Mouse (Mus musculus) forebrain, embryonic 10.5 days (tissue): ENCODE measurements around the gene Fam71d. TPM values are rescaled to one million over a fixed set of nuclear protein-coding genes. Genes with fewer than 3 reads are reported as not detected.

Source experiments
- DNase-seq: peaks from one replicate; pipeline ENCODE4 v3.0.0-alpha.2; 2017; ENCODE audit warnings: low spot score; ENCODE audit errors: extremely low spot score
- H3K27ac ChIP-seq: fragments of 300-500 bp; sonication (generic); 2 replicates; pipeline ENCODE4 v1.5.1; 2016; ENCODE audit warnings: mild to moderate bottlenecking
- H3K27me3 ChIP-seq: fragments of 300-500 bp; sonication (generic); 2 replicates; pipeline ENCODE4 v1.6.1; 2016; ENCODE audit warnings: mild to moderate bottlenecking; ENCODE audit not compliant: poor library complexity, severe bottlenecking
- H3K36me3 ChIP-seq: fragments of 300-500 bp; sonication (generic); replicated peaks from 2 replicates; pipeline ENCODE4 v1.6.1; 2016; ENCODE audit warnings: mild to moderate bottlenecking, moderate library complexity
- H3K4me1 ChIP-seq: fragments of 300-500 bp; sonication (generic); 2 replicates; pipeline ENCODE4 v1.6.1; 2016
- H3K4me3 ChIP-seq: fragments of 300-500 bp; sonication (generic); 2 replicates; pipeline ENCODE4 v1.5.1; 2016; ENCODE audit warnings: mild to moderate bottlenecking, moderate library complexity
- H3K9me3 ChIP-seq: fragments of 300-500 bp; sonication (generic); 2 replicates; pipeline ENCODE4 v1.6.1; 2016; ENCODE audit warnings: mild to moderate bottlenecking, moderate library complexity
- WGBS: fragments of 180-500 bp; shearing (Covaris S2); methylation state at CpG from one replicate; pipeline ENCODE4 v1.1.7; 2016; 5-methylcytosine and 5-hydroxymethylcytosine counted together
- polyA plus RNA-seq: library from polyadenylated mRNA; unstranded; fragments of >200 nt; fragmentation: Nextera tagmentation; extraction: Ambion mirVana; gene quantifications from 2 replicates; pipeline ENCODE4 v1.2.1, GENCODE M21; 2016

Fam71d gene
- not detected in 2 replicates for polyA plus RNA-seq

- Histone ChIP-seq H3K4me3 (no peak within 1 kb of the TSS), H3K36me3 (no peaks in the 10 kb centered on the region), H3K27me3 (no peaks in the 10 kb centered on the region), H3K9me3 (no peaks in the 10 kb centered on the region), H3K4me1 (no peaks in the 10 kb centered on the region), H3K27ac (no peak within 1 kb of the TSS)
- no peak for DNase-seq
- 79% methylated on average over 1 of the region's 1 CpGs for WGBS
These were observed at the start of gene Fam71d for GRCm38 (mm10) chr12:78691325-78691724. Gene Fam71d (plus strand): TSS chr12:78691535.

GRCm38 (mm10) chr12:78643691-78644090, 47.6 kb upstream of the Fam71d start:
- Histone ChIP-seq H3K27ac (no peak overlapping the region), H3K36me3 (no peaks in the 10 kb centered on the region), H3K4me3 (no peak overlapping the region), H3K27me3 (no peaks in the 10 kb centered on the region), H3K4me1 (0 out of 2 replicates have a peak, but pooled peaks cover 3% of the 10 kb centered on the region), H3K9me3 (no peaks in the 10 kb centered on the region)
- 84% methylated on average over 2 of the region's 2 CpGs for WGBS
- no peak for DNase-seq

GRCm38 (mm10) chr12:78645282-78645681, 46.1 kb upstream of the Fam71d start:
- Histone ChIP-seq H3K4me3 (no peak overlapping the region), H3K9me3 (no peaks in the 10 kb centered on the region), H3K27me3 (no peaks in the 10 kb centered on the region), H3K4me1 (0 out of 2 replicates have a peak, but pooled peaks cover 3% of the 10 kb centered on the region), H3K36me3 (no peaks in the 10 kb centered on the region), H3K27ac (no peak overlapping the region)
- 98% methylated on average over 1 of the region's 1 CpGs for WGBS
- DNase-seq: no peak

GRCm38 (mm10) chr12:78659718-78660304, 31.5 kb upstream of the Fam71d start:
- Histone ChIP-seq H3K4me1 (no peaks in the 10 kb centered on the region), H3K27me3 (no peaks in the 10 kb centered on the region), H3K4me3 (no peak overlapping the region), H3K27ac (no peak overlapping the region), H3K9me3 (no peaks in the 10 kb centered on the region), H3K36me3 (no peaks in the 10 kb centered on the region)
- 70% methylated on average over 2 of the region's 2 CpGs for WGBS
- no peak for DNase-seq

- 90% methylated on average over 5 of the region's 5 CpGs for WGBS
- H3K36me3 ChIP-seq: no peaks in the 10 kb centered on the region
These were observed 13.1 kb upstream of the Fam71d start for GRCm38 (mm10) chr12:78678101-78678806.

GRCm38 (mm10) chr12:78678807-78679189, 12.5 kb upstream of the Fam71d start:
- no peaks in the 10 kb centered on the region for H3K27me3 ChIP-seq
- WGBS: 89% methylated on average over 2 of the region's 2 CpGs
- no peaks in the 10 kb centered on the region for H3K4me1 ChIP-seq
- H3K9me3 ChIP-seq: no peaks in the 10 kb centered on the region
- no peak overlapping the region for H3K4me3 ChIP-seq
- DNase-seq: no peak
- no peak overlapping the region for H3K27ac ChIP-seq
- H3K36me3 ChIP-seq: no peaks in the 10 kb centered on the region

More at GRCm38 (mm10) chr12:78678101-78678806, 13.1 kb upstream of the Fam71d start:
- no peak for DNase-seq
- H3K27ac ChIP-seq: no peak overlapping the region
- no peaks in the 10 kb centered on the region for H3K9me3 ChIP-seq
- H3K4me1 ChIP-seq: no peaks in the 10 kb centered on the region
- H3K27me3 ChIP-seq: no peaks in the 10 kb centered on the region
- H3K4me3 ChIP-seq: no peak overlapping the region

GRCm38 (mm10) chr12:78681048-78681447, 10.3 kb upstream of the Fam71d start:
- no peak for DNase-seq
- H3K4me1 ChIP-seq: no peaks in the 10 kb centered on the region
- H3K27me3 ChIP-seq: no peaks in the 10 kb centered on the region
- WGBS: 93% methylated on average over 2 of the region's 2 CpGs
- H3K36me3 ChIP-seq: no peaks in the 10 kb centered on the region
- H3K4me3 ChIP-seq: no peak overlapping the region
- no peaks in the 10 kb centered on the region for H3K9me3 ChIP-seq
- H3K27ac ChIP-seq: no peak overlapping the region

- Histone ChIP-seq H3K27ac (no peak overlapping the region), H3K36me3 (no peaks in the 10 kb centered on the region), H3K27me3 (no peaks in the 10 kb centered on the region), H3K9me3 (no peaks in the 10 kb centered on the region), H3K4me3 (no peak overlapping the region), H3K4me1 (no peaks in the 10 kb centered on the region)
- 87% methylated on average over 4 of the region's 4 CpGs for WGBS
- no peak for DNase-seq
These were observed 9.1 kb upstream of the Fam71d start for GRCm38 (mm10) chr12:78682279-78682678.

GRCm38 (mm10) chr12:78685669-78686215, 5.6 kb upstream of the Fam71d start:
- Histone ChIP-seq H3K27me3 (no peaks in the 10 kb centered on the region), H3K9me3 (no peaks in the 10 kb centered on the region), H3K4me3 (no peak overlapping the region), H3K27ac (no peak overlapping the region), H3K36me3 (no peaks in the 10 kb centered on the region), H3K4me1 (no peaks in the 10 kb centered on the region)
- WGBS: 92% methylated on average over 1 of the region's 1 CpGs
- no peak for DNase-seq

GRCm38 (mm10) chr12:78688876-78689275, 2.5 kb upstream of the Fam71d start:
- Histone ChIP-seq H3K27ac (no peak overlapping the region), H3K4me1 (no peaks in the 10 kb centered on the region), H3K36me3 (no peaks in the 10 kb centered on the region), H3K4me3 (no peak overlapping the region), H3K27me3 (no peaks in the 10 kb centered on the region), H3K9me3 (no peaks in the 10 kb centered on the region)
- DNase-seq: no peak
- 92% methylated on average over 5 of the region's 5 CpGs for WGBS

GRCm38 (mm10) chr12:78693281-78693680, 1.9 kb downstream of the Fam71d start:
- H3K4me1 ChIP-seq: no peaks in the 10 kb centered on the region
- H3K27ac ChIP-seq: no peak overlapping the region
- WGBS: 92% methylated on average over 2 of the region's 2 CpGs
- no peaks in the 10 kb centered on the region for H3K9me3 ChIP-seq
- DNase-seq: no peak
- no peaks in the 10 kb centered on the region for H3K36me3 ChIP-seq
- no peaks in the 10 kb centered on the region for H3K27me3 ChIP-seq
- H3K4me3 ChIP-seq: no peak overlapping the region

- H3K27ac ChIP-seq: no peak overlapping the region
- no peak overlapping the region for H3K4me3 ChIP-seq
- H3K9me3 ChIP-seq: no peaks in the 10 kb centered on the region
- H3K4me1 ChIP-seq: no peaks in the 10 kb centered on the region
- no peaks in the 10 kb centered on the region for H3K36me3 ChIP-seq
- no peak for DNase-seq
- WGBS: 91% methylated on average over 2 of the region's 2 CpGs
- no peaks in the 10 kb centered on the region for H3K27me3 ChIP-seq
These were observed 26.4 kb downstream of the Fam71d start for GRCm38 (mm10) chr12:78717783-78718182.

GRCm38 (mm10) chr12:78727723-78728122, 36.4 kb downstream of the Fam71d start:
- Histone ChIP-seq H3K36me3 (no peaks in the 10 kb centered on the region), H3K9me3 (no peaks in the 10 kb centered on the region), H3K27me3 (no peaks in the 10 kb centered on the region), H3K4me3 (no peak overlapping the region), H3K4me1 (no peaks in the 10 kb centered on the region), H3K27ac (no peak overlapping the region)
- 72% methylated on average over 4 of the region's 4 CpGs for WGBS
- no peak for DNase-seq
